Mouse (Mus musculus) small intestine, adult 2 months (tissue): ENCODE results near the gene Commd9.

Source experiments
- CTCF ChIP-seq: fragments of 200-500 bp; IDR thresholded peaks from 2 replicates; pipeline ENCODE4 v1.5.1; 2012; ENCODE audit warnings: low read depth, mild to moderate bottlenecking, control low read depth, inconsistent platforms, low read length, moderate library complexity, mixed read lengths; ENCODE audit not compliant: insufficient replicate concordance, insufficient read length; ENCODE audit errors: extremely low read depth
- POLR2A ChIP-seq: fragments of 200-500 bp; IDR thresholded peaks from 2 replicates; pipeline ENCODE4 v1.6.1; 2012; ENCODE audit warnings: low read depth, mild to moderate bottlenecking, control low read depth, inconsistent platforms, low read length, moderate library complexity

DNA sequence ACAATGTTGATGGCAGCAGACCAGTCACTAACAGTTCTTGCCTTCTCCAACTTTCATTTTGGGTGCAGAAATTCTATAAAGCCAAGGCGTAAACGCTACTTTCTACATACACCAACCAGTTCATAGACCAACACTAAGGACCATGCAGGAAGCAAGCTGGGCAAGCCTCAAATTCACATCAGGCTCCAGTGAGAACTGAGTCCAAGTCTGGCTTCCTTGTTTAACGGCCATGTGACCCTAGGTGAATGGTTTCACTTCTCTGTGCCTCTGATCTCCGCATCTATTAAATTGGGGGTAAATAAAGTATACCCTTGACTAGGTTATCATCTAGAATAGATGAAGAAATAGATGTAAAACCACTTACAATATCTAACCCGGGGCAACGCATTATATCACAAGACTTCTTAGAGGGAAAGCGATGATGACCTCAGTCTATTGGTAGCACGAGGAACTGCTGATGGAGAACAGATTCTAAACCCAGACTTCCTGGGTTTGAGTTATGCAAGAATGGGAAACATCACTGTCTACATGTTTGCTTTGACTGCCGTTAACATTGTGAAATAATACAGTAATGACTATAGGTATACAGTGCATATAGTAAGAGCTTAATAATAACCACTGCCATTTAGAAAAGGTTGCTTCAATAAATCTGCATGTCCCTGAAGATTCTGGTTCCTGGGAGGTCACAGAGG lies 4.4 kb upstream of the Commd9 start:
- TF ChIP-seq CTCF (no peak), POLR2A (no peak)
